Mouse (Mus musculus): ENCODE results near the gene Car10. TPM values are rescaled to one million over a fixed set of nuclear protein-coding genes. Genes with fewer than 3 reads are reported as not detected.

Car10 gene
- total and polyA plus RNA-seq, 3 experiments: not detected

- no peak for DNase-seq (ENCODE audit: low read depth, low spot score)
- Histone ChIP-seq H3K9ac (ENCODE audit: control insufficient read depth, low read depth, low read length, poor library complexity, severe bottlenecking) (no peak overlapping the region), H3K27ac (ENCODE audit: control insufficient read depth, low read depth, low read length) (no peak overlapping the region), H3K27me3 (ENCODE audit: control insufficient read depth in 1 of 2, insufficient read depth in 2 of 2, low read length in 2 of 2) (no peaks in the 10 kb centered on the region), H3K79me2 (ENCODE audit: control insufficient read depth, insufficient read depth, low read length, poor library complexity) (no peaks in the 10 kb centered on the region), H3K9me3 (replicated peaks; ENCODE audit: insufficient read depth, low read length) (peaks cover 2% of the 10 kb centered on the region), H3K4me1 (ENCODE audit: control insufficient read depth in 1 of 2, insufficient read depth in 2 of 2, low read length in 2 of 2) (no peaks in the 10 kb centered on the region), H3K36me3 (ENCODE audit: control insufficient read depth in 1 of 2, insufficient read depth in 2 of 2, low read length in 2 of 2) (no peaks in the 10 kb centered on the region), H3K4me3 (ENCODE audit: control insufficient read depth in 1 of 2, insufficient read depth in 1 of 2, low read depth in 2 of 2, low read length in 2 of 2) (no peak overlapping the region)
- TF ChIP-seq SIN3A (IDR thresholded peaks at IDR 0.05; ENCODE audit: low read length) (no peak), JUND (IDR thresholded peaks at IDR 0.05; ENCODE audit: low read depth, low read length) (no peak), TAL1 (IDR thresholded peaks at IDR 0.05; ENCODE audit: low read length) (no peak), ZKSCAN1 (IDR thresholded peaks at IDR 0.05; ENCODE audit: low read depth, low read length) (no peak), BHLHE40 (IDR thresholded peaks at IDR 0.05; ENCODE audit: borderline replicate concordance, low read depth, low read length) (no peak), CHD1 (IDR thresholded peaks at IDR 0.05; ENCODE audit: low read depth, low read length) (no peak)
These were observed 501.9 kb downstream of the Car10 start for GRCm38 (mm10) chr11:93599755-93600154.

- no peak overlapping the region for H3K27ac ChIP-seq (ENCODE audit: control insufficient read depth, low read depth, low read length)
- TF ChIP-seq GATA1 (IDR thresholded peaks at IDR 0.05; ENCODE audit: low read depth, low read length) (no peak), ETS1 (IDR thresholded peaks at IDR 0.05; ENCODE audit: low read depth, low read length) (no peak), POLR2A (IDR thresholded peaks at IDR 0.05; ENCODE audit: control insufficient read depth in 1 of 2, insufficient read depth in 1 of 2, low read depth in 1 of 2, low read length in 2 of 2, poor library complexity in 1 of 2) (no peak), MAZ (IDR thresholded peaks at IDR 0.05; ENCODE audit: low read depth, low read length) (no peak), TCF12 (IDR thresholded peaks at IDR 0.05; ENCODE audit: low read depth, low read length) (no peak), SIN3A (IDR thresholded peaks at IDR 0.05; ENCODE audit: low read length) (no peak), BHLHE40 (IDR thresholded peaks at IDR 0.05; ENCODE audit: borderline replicate concordance, low read depth, low read length) (no peak), CHD1 (IDR thresholded peaks at IDR 0.05; ENCODE audit: low read depth, low read length) (no peak), RCOR1 (IDR thresholded peaks at IDR 0.05; ENCODE audit: low read depth, low read length) (no peak), MYC (IDR thresholded peaks at IDR 0.05; ENCODE audit: low read depth, low read length) (no peak), EP300 (IDR thresholded peaks at IDR 0.05; ENCODE audit: low read depth in 1 of 2, low read length in 2 of 2) (no peak), E2F4 (IDR thresholded peaks at IDR 0.05; ENCODE audit: borderline replicate concordance, low read depth, low read length) (no peak), MXI1 (IDR thresholded peaks at IDR 0.05; ENCODE audit: low read depth, low read length) (no peak), ZC3H11A (IDR thresholded peaks at IDR 0.05; ENCODE audit: low read depth, low read length) (no peak), ZNF384 (IDR thresholded peaks at IDR 0.05; ENCODE audit: low read depth, low read length) (no peak), POLR2AphosphoS5 (IDR thresholded peaks at IDR 0.05; ENCODE audit: borderline replicate concordance, low read depth, low read length) (no peak), ELF1 (IDR thresholded peaks at IDR 0.05; ENCODE audit: low read depth, low read length) (no peak)
- no peak for DNase-seq (ENCODE audit: low read depth, low spot score)
- peaks cover 2% of the 10 kb centered on the region; the same call in 1 of the 2 replicates for H3K9me3 ChIP-seq (replicated peaks; ENCODE audit: insufficient read depth, low read length)
- H3K36me3 ChIP-seq (ENCODE audit: control insufficient read depth in 1 of 2, insufficient read depth in 2 of 2, low read length in 2 of 2): no peaks in the 10 kb centered on the region
- no peak overlapping the region for H3K4me3 ChIP-seq (ENCODE audit: control insufficient read depth in 1 of 2, insufficient read depth in 1 of 2, low read depth in 2 of 2, low read length in 2 of 2)
- no peak overlapping the region for H3K9ac ChIP-seq (ENCODE audit: control insufficient read depth, low read depth, low read length, poor library complexity, severe bottlenecking)
- no peaks in the 10 kb centered on the region for H3K4me1 ChIP-seq (ENCODE audit: control insufficient read depth in 1 of 2, insufficient read depth in 2 of 2, low read length in 2 of 2)
- H3K27me3 ChIP-seq (ENCODE audit: control insufficient read depth in 1 of 2, insufficient read depth in 2 of 2, low read length in 2 of 2): no peaks in the 10 kb centered on the region
- no peaks in the 10 kb centered on the region for H3K79me2 ChIP-seq (ENCODE audit: control insufficient read depth, insufficient read depth, low read length, poor library complexity)
These were observed 505.7 kb downstream of the Car10 start for GRCm38 (mm10) chr11:93603575-93603974.

All from MEL (cell line).